Mouse (Mus musculus): ENCODE data around the gene Olfr381. TPM values are rescaled to one million over a fixed set of nuclear protein-coding genes. Genes with fewer than 3 reads are reported as not detected.

The Olfr381 gene
- not detected in 2 replicates for polyA plus RNA-seq (2012; rRNA removed)

GRCm38 (mm10) chr11:73491503-73491902 is at the start of gene Olfr381:
TSS of gene Olfr381 (minus strand) at chr11:73491603.

GRCm38 (mm10) chr11:73517097-73517496 is 25.7 kb upstream of the Olfr381 start, which contains the start of gene Olfr382:
TSS of gene Olfr382 (minus strand) at chr11:73517197.

GRCm38 (mm10) chr11:73457408-73457807 is 34.0 kb downstream of the Olfr381 start, which contains the start of gene Olfr380:
TSS of gene Olfr380 (minus strand) at chr11:73457508.

Other genes starting within 250 kb of the Olfr381 start
- gene Trpv3, start 224.2 kb downstream of the Olfr381 start, polyA plus RNA-seq (2012; rRNA removed) = 0.10 and 0.15 TPM in 2 replicates
- gene Aspa, start 162.0 kb downstream of the Olfr381 start, polyA plus RNA-seq (2012; rRNA removed) = 0.18 and 0.49 TPM in 2 replicates
- not detected in 2 replicates for gene Gm49340, start 161.9 kb downstream of the Olfr381 start, polyA plus RNA-seq (2012; rRNA removed)
- gene Spata22, start 161.9 kb downstream of the Olfr381 start, polyA plus RNA-seq (2012; rRNA removed) = not detected in 2 replicates
- gene Olfr20, start 140.8 kb downstream of the Olfr381 start, polyA plus RNA-seq (2012; rRNA removed) = 0.15 TPM in 1 of 2 replicates, not detected in the other
- gene Olfr376, start 120.4 kb downstream of the Olfr381 start, polyA plus RNA-seq (2012; rRNA removed) = not detected in 2 replicates
- not detected in 2 replicates for gene Olfr1, start 92.0 kb downstream of the Olfr381 start, polyA plus RNA-seq (2012; rRNA removed)
- not detected in 2 replicates for gene Olfr378, start 63.1 kb downstream of the Olfr381 start, polyA plus RNA-seq (2012; rRNA removed)
- gene Olfr380, start 34.1 kb downstream of the Olfr381 start, polyA plus RNA-seq (2012; rRNA removed) = not detected in 2 replicates
- not detected in 2 replicates for gene Olfr382, start 25.6 kb upstream of the Olfr381 start, polyA plus RNA-seq (2012; rRNA removed)
- not detected in 2 replicates for gene Olfr385, start 101.4 kb upstream of the Olfr381 start, polyA plus RNA-seq (2012; rRNA removed)
- not detected in 2 replicates for gene Olfr384, start 107.0 kb upstream of the Olfr381 start, polyA plus RNA-seq (2012; rRNA removed)
- not detected in 2 replicates for gene Zfp735, start 197.2 kb upstream of the Olfr381 start, polyA plus RNA-seq (2012; rRNA removed)